Mouse (Mus musculus): Measurements from ENCODE around the gene Smtnl1. TPM values are rescaled to one million over a fixed set of nuclear protein-coding genes. Genes with fewer than 3 reads are reported as not detected.
A peak's percentile ranks its signal among the peaks of the same experiment; 100 is the strongest.

Gene Smtnl1
- polyA plus RNA-seq, 1 experiment from 2014 or later: not detected

- Histone ChIP-seq H3K4me3 (no peak overlapping the region), H3K9me3 (no peaks in the 10 kb centered on the region), H3K4me2 (peak overlapping the region; percentile 37; the same call in 1 of the 2 replicates), H3K36me3 (no peaks in the 10 kb centered on the region), H3K27me3 (no peaks in the 10 kb centered on the region), H3K4me1 (replicated peaks) (peaks cover 16% of the 10 kb centered on the region), H3K9ac (no peak overlapping the region), H3K27ac (replicated peaks) (no peak overlapping the region)
- ATAC-seq (ENCODE audit: low read depth): no peak; the same call in 1 of the 2 replicates
- 53% methylated on average over 7 of the region's 7 CpGs for WGBS
Observed at GRCm38 (mm10) chr2:84850407-84851129, 28.1 kb upstream of the Smtnl1 start.

GRCm38 (mm10) chr2:84845226-84845625 lies 22.8 kb upstream of the Smtnl1 start:
- ATAC-seq (ENCODE audit: low read depth): no peak
- H3K36me3 ChIP-seq: no peaks in the 10 kb centered on the region
- no peak overlapping the region for H3K4me3 ChIP-seq
- no peaks in the 10 kb centered on the region for H3K9me3 ChIP-seq
- H3K4me2 ChIP-seq: no peak overlapping the region
- H3K27ac ChIP-seq (replicated peaks): no peak overlapping the region
- H3K9ac ChIP-seq: no peak overlapping the region
- 92% methylated on average over 1 of the region's 1 CpGs for WGBS
- peaks cover 12% of the 10 kb centered on the region for H3K4me1 ChIP-seq (replicated peaks)
- H3K27me3 ChIP-seq: peaks cover 16% of the 10 kb centered on the region

- no peak overlapping the region for H3K4me2 ChIP-seq
- H3K4me1 ChIP-seq (replicated peaks): peaks cover 24% of the 10 kb centered on the region
- H3K36me3 ChIP-seq: no peaks in the 10 kb centered on the region
- no peak overlapping the region for H3K9ac ChIP-seq
- no peak for ATAC-seq (ENCODE audit: low read depth)
- H3K9me3 ChIP-seq: no peaks in the 10 kb centered on the region
- peaks cover 31% of the 10 kb centered on the region for H3K27me3 ChIP-seq
- H3K4me3 ChIP-seq: no peak overlapping the region
- 88% methylated on average over 6 of the region's 6 CpGs for WGBS
- no peak overlapping the region for H3K27ac ChIP-seq (replicated peaks)
Observed at GRCm38 (mm10) chr2:84843654-84844053, 21.2 kb upstream of the Smtnl1 start.

DNA sequence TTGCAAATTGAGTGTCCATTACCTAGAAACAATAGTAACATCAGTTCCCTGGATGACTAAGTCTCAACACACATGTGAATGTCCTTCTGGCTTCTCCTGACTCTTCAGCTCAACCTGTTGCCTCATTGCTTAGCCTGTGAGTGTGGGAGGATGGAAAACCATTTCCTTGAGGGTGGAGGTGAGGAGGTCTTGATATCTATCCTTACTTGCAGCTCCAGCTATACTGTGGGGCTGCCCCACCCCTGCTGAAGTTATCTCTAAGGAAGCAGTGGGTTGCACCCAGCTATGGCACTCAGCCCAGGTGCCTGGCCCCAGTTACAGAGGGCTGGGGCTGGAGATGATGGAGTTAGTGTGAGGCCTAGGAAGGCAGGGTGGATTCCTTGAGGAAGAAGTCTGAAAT lies 19.5 kb upstream of the Smtnl1 start:
- Histone ChIP-seq H3K36me3 (no peaks in the 10 kb centered on the region), H3K9ac (no peak overlapping the region), H3K4me2 (no peak overlapping the region), H3K27me3 (peaks cover 49% of the 10 kb centered on the region), H3K4me1 (replicated peaks) (peaks cover 24% of the 10 kb centered on the region), H3K27ac (replicated peaks) (no peak overlapping the region), H3K9me3 (no peaks in the 10 kb centered on the region), H3K4me3 (no peak overlapping the region)
- no peak for ATAC-seq (ENCODE audit: low read depth)

DNA sequence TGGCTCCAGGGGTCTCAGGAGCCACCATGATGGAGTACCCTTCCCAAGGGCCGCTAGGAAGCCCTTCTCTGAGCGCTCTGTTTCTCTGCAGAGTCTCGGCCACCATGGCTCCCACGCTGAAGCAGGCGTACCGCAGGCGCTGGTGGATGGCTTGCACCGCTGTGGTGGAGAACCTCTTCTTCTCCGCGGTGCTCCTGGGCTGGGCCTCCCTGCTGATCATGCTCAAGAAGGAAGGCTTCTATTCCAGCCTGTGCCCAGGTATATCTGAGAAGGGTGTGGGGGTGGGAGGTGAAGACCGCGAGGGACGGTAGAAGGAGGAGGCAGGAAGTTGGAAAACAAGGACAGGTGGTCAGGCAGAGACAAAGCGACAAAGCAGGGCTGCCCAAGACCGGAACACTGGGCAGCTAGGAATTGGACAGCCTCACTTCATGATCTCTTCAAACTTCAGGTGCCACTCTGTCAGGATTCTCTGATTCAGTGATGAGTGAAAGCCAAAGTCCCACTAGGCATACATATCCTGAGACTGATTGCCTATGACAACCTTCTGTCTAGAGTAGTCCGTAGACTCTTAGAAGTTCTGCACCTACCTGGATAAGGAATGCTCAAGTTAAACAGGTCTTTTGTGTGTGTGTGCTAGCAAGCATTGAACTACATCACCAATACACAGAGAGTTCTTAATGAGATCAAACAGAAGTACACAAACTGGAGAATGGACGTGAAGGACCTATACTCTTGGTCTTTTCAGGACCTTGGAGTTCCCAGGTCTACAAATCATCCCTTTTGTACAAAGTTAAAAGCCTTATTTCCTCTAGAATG lies 18.5 kb upstream of the Smtnl1 start:
- Histone ChIP-seq H3K4me1 (replicated peaks) (peaks cover 24% of the 10 kb centered on the region), H3K9ac (peak overlapping the region; percentile 67), H3K27me3 (peaks cover 51% of the 10 kb centered on the region), H3K27ac (replicated peaks) (0 out of 2 replicates have a peak overlapping the region, but pooled peaks have one; percentile 7), H3K4me2 (peak overlapping the region; percentile 94), H3K4me3 (peak overlapping the region; percentile 49), H3K36me3 (no peaks in the 10 kb centered on the region), H3K9me3 (no peaks in the 10 kb centered on the region)
- ATAC-seq (ENCODE audit: low read depth): peak; percentile 49; the same call in 1 of the 2 replicates
- 9% methylated on average over 17 of the region's 17 CpGs for WGBS

DNA sequence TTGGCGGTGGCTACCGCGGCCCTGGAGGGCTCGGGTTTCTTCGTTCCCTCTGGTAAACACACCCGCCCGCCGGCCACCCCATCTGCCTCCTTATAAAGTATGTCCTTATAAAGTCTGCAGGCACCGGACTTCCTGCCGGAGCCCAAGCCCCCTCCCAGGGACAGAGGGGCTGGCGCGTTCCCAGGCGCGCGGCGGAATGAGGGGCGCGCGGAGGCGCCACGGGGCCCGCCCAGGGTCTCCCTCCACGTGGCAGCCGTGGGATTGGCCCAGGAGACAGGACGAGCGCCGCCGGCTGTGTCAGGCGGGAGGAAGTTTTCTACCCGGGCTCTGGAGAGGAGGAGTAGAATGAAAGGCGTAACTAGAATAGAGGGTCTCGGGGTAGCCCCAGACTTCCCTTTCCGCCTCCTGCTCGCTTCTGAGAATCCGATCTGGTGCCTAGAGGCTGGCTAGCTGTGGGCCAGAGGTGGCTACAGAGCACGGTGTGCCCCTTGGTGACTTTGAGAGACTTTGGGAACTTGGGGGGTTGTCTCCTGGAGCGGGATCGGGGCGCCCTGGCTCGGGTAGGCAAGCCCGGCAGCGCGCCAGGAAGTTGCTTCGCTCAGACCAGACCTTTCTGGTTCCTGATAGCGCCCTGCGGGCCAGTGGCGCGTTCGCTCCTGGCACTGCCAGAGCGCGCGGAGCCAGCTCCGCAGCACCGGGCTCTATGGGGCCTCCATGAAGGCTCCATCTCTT lies 17.7 kb upstream of the Smtnl1 start:
- Histone ChIP-seq H3K27me3 (peaks cover 51% of the 10 kb centered on the region), H3K27ac (replicated peaks) (0 out of 2 replicates have a peak overlapping the region, but pooled peaks have one; percentile 7), H3K4me3 (peak overlapping the region; percentile 49)

GRCm38 (mm10) chr2:84838993-84839980 lies 16.8 kb upstream of the Smtnl1 start:
- Histone ChIP-seq H3K4me1 (replicated peaks) (peaks cover 24% of the 10 kb centered on the region), H3K36me3 (no peaks in the 10 kb centered on the region), H3K27ac (replicated peaks) (no peak overlapping the region), H3K9ac (peak overlapping the region; percentile 67), H3K27me3 (peaks cover 51% of the 10 kb centered on the region), H3K4me3 (peak overlapping the region; percentile 49), H3K4me2 (peak overlapping the region; percentile 94), H3K9me3 (no peaks in the 10 kb centered on the region)
- peak; percentile 16; the same call in 1 of the 2 replicates for ATAC-seq (ENCODE audit: low read depth)
- under 1% methylated on average over 47 of the region's 47 CpGs for WGBS

More for the DNA sequence above, 17.7 kb upstream of the Smtnl1 start:
- H3K9ac ChIP-seq: peak overlapping the region; percentile 67
- ATAC-seq (ENCODE audit: low read depth): peak; percentile 75
- no peaks in the 10 kb centered on the region for H3K9me3 ChIP-seq
- WGBS: under 1% methylated on average over 54 of the region's 54 CpGs
- H3K4me2 ChIP-seq: peak overlapping the region; percentile 94
- H3K4me1 ChIP-seq (replicated peaks): peaks cover 24% of the 10 kb centered on the region
- no peaks in the 10 kb centered on the region for H3K36me3 ChIP-seq

- no peak for ATAC-seq (ENCODE audit: low read depth)
- H3K9ac ChIP-seq: peak within 1 kb of the TSS; percentile 67
- no peaks in the 10 kb centered on the region for H3K36me3 ChIP-seq
- H3K27ac ChIP-seq (replicated peaks): no peak within 1 kb of the TSS
- 16% methylated on average over 10 of the region's 10 CpGs for WGBS
- H3K27me3 ChIP-seq: peaks cover 51% of the 10 kb centered on the region
- H3K4me1 ChIP-seq (replicated peaks): peaks cover 24% of the 10 kb centered on the region
- peak within 1 kb of the TSS; percentile 49 for H3K4me3 ChIP-seq
- H3K4me2 ChIP-seq: peak within 1 kb of the TSS; percentile 94
- no peaks in the 10 kb centered on the region for H3K9me3 ChIP-seq
Observed at GRCm38 (mm10) chr2:84838593-84838949, 16.1 kb upstream of the Smtnl1 start, which contains the start of gene Slc43a1. Gene Slc43a1 (plus strand): TSS chr2:84838850.

DNA sequence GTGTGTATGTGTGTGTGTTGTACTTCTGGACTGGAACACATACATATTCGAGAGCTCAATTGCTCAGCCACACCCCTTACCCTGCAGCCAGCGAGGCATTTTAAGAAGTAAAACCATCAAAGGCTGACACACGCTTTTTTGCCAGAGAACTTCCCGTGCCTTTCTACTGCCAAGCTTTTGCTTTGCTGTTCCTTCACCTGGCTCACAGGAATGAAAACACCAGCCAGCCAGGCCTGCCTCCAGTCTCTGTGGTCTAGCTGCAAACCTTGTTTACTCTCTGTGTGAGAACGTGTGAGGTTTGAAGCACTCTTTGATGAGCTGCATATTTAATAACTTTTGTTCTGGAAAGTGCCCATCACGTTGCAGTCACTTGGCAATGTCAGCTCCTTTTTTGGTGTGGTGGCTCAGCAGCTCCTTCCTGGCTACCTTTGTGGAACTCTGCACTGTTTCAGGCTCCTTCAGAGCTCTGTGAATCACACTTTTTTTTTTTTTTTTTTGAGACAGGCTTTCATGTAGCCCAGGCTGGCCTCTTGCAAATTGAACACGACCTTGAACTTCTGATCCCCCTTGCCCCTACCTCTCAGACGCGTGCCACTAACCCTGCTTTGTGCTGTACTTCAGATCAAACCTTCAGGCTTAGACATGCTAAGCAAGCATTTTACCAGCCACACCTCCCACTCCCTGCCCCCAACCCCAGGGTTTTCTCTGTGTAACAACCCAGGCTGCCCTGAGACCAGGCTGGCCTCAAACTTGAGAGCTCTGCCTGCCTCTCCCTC lies 15.6 kb upstream of the Smtnl1 start:
- Histone ChIP-seq H3K9ac (no peak overlapping the region), H3K4me1 (replicated peaks) (peaks cover 24% of the 10 kb centered on the region), H3K4me2 (0 out of 2 replicates have a peak overlapping the region, but pooled peaks have one; percentile 1), H3K27ac (replicated peaks) (no peak overlapping the region), H3K27me3 (peaks cover 51% of the 10 kb centered on the region), H3K36me3 (no peaks in the 10 kb centered on the region), H3K4me3 (no peak overlapping the region), H3K9me3 (no peaks in the 10 kb centered on the region)
- ATAC-seq (ENCODE audit: low read depth): no peak
- WGBS: 28% methylated on average over 9 of the region's 9 CpGs

- no peaks in the 10 kb centered on the region for H3K36me3 ChIP-seq
- H3K9me3 ChIP-seq: no peaks in the 10 kb centered on the region
- no peak overlapping the region for H3K4me3 ChIP-seq
- peaks cover 51% of the 10 kb centered on the region for H3K27me3 ChIP-seq
- whole genome bisulfite sequencing: 60% methylated on average over 8 of the region's 8 CpGs
- H3K4me1 ChIP-seq (replicated peaks): peaks cover 24% of the 10 kb centered on the region
- H3K4me2 ChIP-seq: no peak overlapping the region
- ATAC-seq (ENCODE audit: low read depth): no peak
- H3K27ac ChIP-seq (replicated peaks): no peak overlapping the region
- H3K9ac ChIP-seq: no peak overlapping the region
Observed at GRCm38 (mm10) chr2:84837107-84837506, 14.7 kb upstream of the Smtnl1 start.
